Mouse (Mus musculus) neural tube, embryonic 14.5 days (tissue): ENCODE measurements around the gene Slc25a1. TPM values are rescaled to one million over a fixed set of nuclear protein-coding genes. Genes with fewer than 3 reads are reported as not detected.

Source experiments
- ATAC-seq: fragments of 200-750 bp; cut with Nextera tagmentation; 2 replicates; pipeline ENCODE4 v1.8.0; 2017; ENCODE audit warnings: low read depth, mild to moderate bottlenecking, moderate TSS enrichment, moderate library complexity
- H3K27ac ChIP-seq: fragments of 300-500 bp; sonication (generic); 2 replicates; pipeline ENCODE4 v1.5.1; 2014; ENCODE audit warnings: low read depth, mild to moderate bottlenecking, control low read depth, low read length, moderate library complexity, mixed read lengths
- H3K27me3 ChIP-seq: fragments of 300-500 bp; sonication (generic); 2 replicates; pipeline ENCODE4 v1.6.1; 2014; ENCODE audit warnings: low read length; ENCODE audit not compliant: control insufficient read depth, insufficient read depth
- H3K36me3 ChIP-seq: fragments of 300-500 bp; sonication (generic); 2 replicates; pipeline ENCODE4 v1.6.1; 2014; ENCODE audit warnings: low read length, mixed read lengths; ENCODE audit not compliant: control insufficient read depth, insufficient read depth
- H3K4me1 ChIP-seq: fragments of 300-500 bp; sonication (generic); 2 replicates; pipeline ENCODE4 v1.6.1; 2014; ENCODE audit warnings: low read length; ENCODE audit not compliant: control insufficient read depth, insufficient read depth
- H3K4me2 ChIP-seq: fragments of 300-500 bp; sonication (generic); 2 replicates; pipeline ENCODE4 v1.6.1; 2014; ENCODE audit warnings: mild to moderate bottlenecking, low read depth, low read length, control low read depth
- H3K4me3 ChIP-seq: fragments of 300-500 bp; sonication (generic); 2 replicates; pipeline ENCODE4 v1.5.1; 2014; ENCODE audit warnings: low read depth, low read length, control low read depth, mixed read lengths
- H3K9ac ChIP-seq: fragments of 300-500 bp; sonication (generic); replicated peaks from 2 replicates; pipeline ENCODE4 v1.6.1; 2014; ENCODE audit warnings: low read depth, mild to moderate bottlenecking, control low read depth, low read length, mixed read lengths
- H3K9me3 ChIP-seq: fragments of 300-500 bp; sonication (generic); 2 replicates; pipeline ENCODE4 v1.6.1; 2016; ENCODE audit warnings: low read length; ENCODE audit not compliant: control insufficient read depth
- WGBS: fragments of 180-500 bp; shearing (Covaris S2); extraction: QIAGEN DNeasy Blood & Tissue Kit; methylation state at CpG from one replicate; pipeline ENCODE4 v1.1.7; 2014; 5-methylcytosine and 5-hydroxymethylcytosine counted together
- polyA plus RNA-seq: library from polyadenylated mRNA; unstranded; fragments of >200 nt; fragmentation: Nextera tagmentation; extraction: Ambion mirVana; gene quantifications from 2 replicates; pipeline ENCODE4 v1.2.1, GENCODE M21; 2014

Slc25a1 gene
- polyA plus RNA-seq, 1 experiment from 2014 or later: 199 TPM

DNA sequence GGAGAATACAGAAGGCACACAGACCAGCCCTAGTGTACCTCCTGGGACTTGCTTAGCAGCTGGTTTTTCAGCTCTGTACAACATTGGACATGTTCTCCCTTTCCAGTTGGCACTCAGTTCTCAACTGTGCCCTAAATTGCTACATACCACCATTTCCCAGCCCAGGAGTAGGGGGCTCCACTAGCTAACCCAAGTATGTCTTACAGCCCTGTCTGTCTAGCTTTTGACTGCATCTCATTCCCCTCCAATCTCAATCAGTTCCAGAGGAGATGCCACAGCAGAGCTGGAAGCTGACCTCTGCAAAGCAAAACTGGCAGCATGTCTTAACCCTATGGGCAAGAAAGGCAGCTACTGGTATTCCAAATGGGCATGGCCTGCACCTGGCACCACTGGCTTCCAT, 31.9 kb downstream of the Slc25a1 start:
- Histone ChIP-seq H3K27ac (no peak overlapping the region), H3K9ac (no peak overlapping the region), H3K9me3 (no peaks in the 10 kb centered on the region), H3K4me3 (no peak overlapping the region), H3K36me3 (peaks cover 5% of the 10 kb centered on the region), H3K27me3 (no peaks in the 10 kb centered on the region), H3K4me2 (no peak overlapping the region), H3K4me1 (0 out of 2 replicates have a peak, but pooled peaks cover 4% of the 10 kb centered on the region)
- no peak for ATAC-seq

DNA sequence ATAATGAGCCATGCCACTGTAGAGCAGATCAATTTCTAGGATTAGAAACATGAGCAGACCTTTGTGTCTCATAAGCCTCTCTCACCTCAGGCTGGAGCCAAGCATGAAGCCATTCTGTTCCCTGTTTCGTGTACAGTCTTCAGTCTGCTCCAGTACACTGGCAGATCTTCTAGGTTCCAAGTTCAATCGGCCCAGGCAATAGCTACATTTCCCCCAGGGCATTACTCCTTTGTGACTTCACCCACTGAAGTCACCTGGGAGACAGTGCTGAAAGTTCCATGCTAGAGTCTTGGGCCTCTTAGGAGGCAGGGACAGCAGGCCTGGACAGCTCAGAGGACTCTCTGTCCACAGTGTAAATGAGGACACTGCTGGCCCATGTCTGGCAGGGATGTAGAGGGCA, 34.1 kb downstream of the Slc25a1 start, which contains the start of gene Tssk1:
Tssk1 (plus strand) TSS at position 301 of the 400 bp plus-strand sequence.
- no peak within 1 kb of the TSS for H3K4me3 ChIP-seq
- no peaks in the 10 kb centered on the region for H3K36me3 ChIP-seq
- H3K9ac ChIP-seq: no peak within 1 kb of the TSS
- H3K27me3 ChIP-seq: no peaks in the 10 kb centered on the region
- no peak within 1 kb of the TSS for H3K27ac ChIP-seq
- ATAC-seq: no peak
- 89% methylated on average over 2 of the region's 2 CpGs for WGBS
- no peak within 1 kb of the TSS for H3K4me2 ChIP-seq
- no peaks in the 10 kb centered on the region for H3K9me3 ChIP-seq
- H3K4me1 ChIP-seq: peaks cover 17% of the 10 kb centered on the region

DNA sequence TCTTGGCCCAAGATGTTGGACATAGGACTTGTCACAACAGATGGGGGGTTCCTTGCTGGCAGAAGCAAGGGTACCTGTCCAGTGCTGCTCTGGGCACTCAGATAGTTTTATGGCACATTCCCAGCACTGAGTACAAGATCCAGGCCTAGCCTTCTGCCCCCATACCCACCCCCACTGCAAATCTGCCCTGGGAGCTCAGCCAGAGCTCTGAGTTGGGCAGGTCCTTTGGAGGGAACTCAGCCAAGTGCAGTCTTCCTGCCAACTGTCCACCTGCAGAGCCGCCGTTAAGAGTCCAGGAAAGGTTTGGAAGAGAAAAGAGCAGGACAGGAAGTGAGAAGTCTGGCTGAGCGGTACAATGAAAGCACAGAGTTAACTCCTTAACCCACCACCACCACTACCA, 35.4 kb downstream of the Slc25a1 start:
- no peak overlapping the region for H3K27ac ChIP-seq
- WGBS: 61% methylated on average over 3 of the region's 3 CpGs
- no peaks in the 10 kb centered on the region for H3K9me3 ChIP-seq
- no peak overlapping the region for H3K9ac ChIP-seq
- peaks cover 17% of the 10 kb centered on the region for H3K4me1 ChIP-seq
- no peak overlapping the region for H3K4me2 ChIP-seq
- no peak for ATAC-seq
- no peaks in the 10 kb centered on the region for H3K36me3 ChIP-seq
- H3K4me3 ChIP-seq: no peak overlapping the region
- no peaks in the 10 kb centered on the region for H3K27me3 ChIP-seq

DNA sequence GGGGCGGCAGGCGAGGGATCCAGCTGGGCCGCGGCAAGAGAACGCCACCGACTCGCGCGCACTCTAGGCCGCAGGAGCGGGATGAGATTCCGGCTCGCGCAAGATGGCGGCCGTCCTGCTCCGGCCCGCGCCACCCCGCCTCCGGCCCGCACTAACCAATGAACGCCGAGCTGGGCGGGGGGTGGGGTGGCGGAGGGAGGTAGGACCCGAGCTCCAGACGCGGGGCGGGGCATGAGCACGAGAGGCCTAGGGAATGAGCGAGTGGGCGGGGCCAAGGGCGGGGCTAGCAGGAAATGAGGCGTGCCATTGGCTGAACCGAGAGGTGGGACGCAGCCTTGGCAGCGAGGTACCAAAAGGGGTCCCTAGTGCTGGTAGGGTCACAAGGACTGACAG, 36.5 kb downstream of the Slc25a1 start, which contains the start of gene Gm20518:
Gm20518 (minus strand) TSS at position 105 of the 393 bp plus-strand sequence.
- under 1% methylated on average over 38 of the region's 38 CpGs for WGBS
- peak; percentile 97 for ATAC-seq
- peak within 1 kb of the TSS; percentile 97 for H3K27ac ChIP-seq
- H3K27me3 ChIP-seq: no peaks in the 10 kb centered on the region
- H3K4me3 ChIP-seq: peak within 1 kb of the TSS; percentile 88
- no peaks in the 10 kb centered on the region for H3K36me3 ChIP-seq
- H3K9ac ChIP-seq: peak within 1 kb of the TSS; percentile 90
- H3K9me3 ChIP-seq: no peaks in the 10 kb centered on the region
- H3K4me2 ChIP-seq: peak within 1 kb of the TSS; percentile 77
- H3K4me1 ChIP-seq: peaks cover 17% of the 10 kb centered on the region

DNA sequence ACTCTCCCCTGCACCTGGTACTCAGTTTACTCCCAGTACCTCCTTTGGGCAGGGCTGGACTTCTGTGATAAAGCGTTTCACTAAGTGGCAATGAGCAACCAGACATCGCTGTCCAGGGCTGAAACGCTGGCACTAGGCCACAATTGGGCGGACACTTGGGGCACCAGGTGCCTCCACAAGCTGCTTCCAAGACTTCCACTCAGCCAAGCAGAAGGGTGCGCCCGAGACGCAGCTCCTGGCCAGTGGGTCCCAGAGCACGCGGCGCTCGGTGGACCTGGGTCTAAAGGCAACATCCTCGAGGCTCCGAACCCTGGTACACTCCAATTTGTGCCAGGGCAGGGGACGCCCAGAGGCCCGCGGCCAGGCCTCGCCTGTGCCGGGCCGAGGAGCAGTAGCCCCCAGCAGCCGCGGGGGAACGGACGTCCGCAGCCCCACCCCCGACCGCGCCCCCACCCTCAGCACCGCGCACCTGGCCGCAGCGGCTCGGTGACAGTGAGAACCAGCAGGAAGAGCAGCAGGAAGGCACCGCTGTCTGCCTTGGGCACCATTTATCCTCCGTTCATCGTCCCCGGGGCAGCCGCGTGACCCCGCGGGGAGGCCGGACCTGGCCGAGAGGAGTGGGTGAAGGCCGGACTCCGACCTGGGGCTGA, 37.0 kb downstream of the Slc25a1 start:
- H3K9ac ChIP-seq: peak overlapping the region; percentile 90
- no peaks in the 10 kb centered on the region for H3K36me3 ChIP-seq
- H3K4me3 ChIP-seq: peak overlapping the region; percentile 88
- no peaks in the 10 kb centered on the region for H3K27me3 ChIP-seq
- H3K27ac ChIP-seq: peak overlapping the region; percentile 97
- WGBS: under 1% methylated on average over 44 of the region's 44 CpGs
- H3K9me3 ChIP-seq: no peaks in the 10 kb centered on the region
- ATAC-seq: peak; percentile 60
- peak overlapping the region; percentile 77 for H3K4me2 ChIP-seq
- H3K4me1 ChIP-seq: peaks cover 17% of the 10 kb centered on the region

DNA sequence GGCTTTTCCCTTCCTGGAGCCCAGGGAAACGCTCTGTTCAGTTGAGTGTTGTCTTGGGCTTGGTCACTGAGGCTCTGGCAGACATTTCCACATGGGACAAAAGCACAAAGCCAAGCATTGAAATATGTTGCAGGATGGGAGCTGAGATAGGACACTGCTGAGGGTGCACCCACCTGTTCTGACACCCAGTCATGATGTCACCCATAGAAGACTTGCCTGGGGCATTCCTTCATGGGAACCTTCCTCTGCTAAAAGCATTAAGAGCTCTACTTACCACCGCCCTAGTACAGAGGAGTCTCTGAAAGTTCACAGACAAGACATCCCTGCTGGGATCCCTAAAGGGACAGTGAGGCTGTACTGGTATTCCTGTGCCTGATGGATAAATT, 37.7 kb downstream of the Slc25a1 start:
- no peaks in the 10 kb centered on the region for H3K27me3 ChIP-seq
- ATAC-seq: no peak
- no peak overlapping the region for H3K27ac ChIP-seq
- no peaks in the 10 kb centered on the region for H3K9me3 ChIP-seq
- H3K4me2 ChIP-seq: peak overlapping the region; percentile 77
- H3K4me3 ChIP-seq: peak overlapping the region; percentile 88
- peak overlapping the region; percentile 90 for H3K9ac ChIP-seq
- H3K36me3 ChIP-seq: no peaks in the 10 kb centered on the region
- WGBS: 37% methylated on average over 2 of the region's 2 CpGs
- H3K4me1 ChIP-seq: peaks cover 17% of the 10 kb centered on the region

DNA sequence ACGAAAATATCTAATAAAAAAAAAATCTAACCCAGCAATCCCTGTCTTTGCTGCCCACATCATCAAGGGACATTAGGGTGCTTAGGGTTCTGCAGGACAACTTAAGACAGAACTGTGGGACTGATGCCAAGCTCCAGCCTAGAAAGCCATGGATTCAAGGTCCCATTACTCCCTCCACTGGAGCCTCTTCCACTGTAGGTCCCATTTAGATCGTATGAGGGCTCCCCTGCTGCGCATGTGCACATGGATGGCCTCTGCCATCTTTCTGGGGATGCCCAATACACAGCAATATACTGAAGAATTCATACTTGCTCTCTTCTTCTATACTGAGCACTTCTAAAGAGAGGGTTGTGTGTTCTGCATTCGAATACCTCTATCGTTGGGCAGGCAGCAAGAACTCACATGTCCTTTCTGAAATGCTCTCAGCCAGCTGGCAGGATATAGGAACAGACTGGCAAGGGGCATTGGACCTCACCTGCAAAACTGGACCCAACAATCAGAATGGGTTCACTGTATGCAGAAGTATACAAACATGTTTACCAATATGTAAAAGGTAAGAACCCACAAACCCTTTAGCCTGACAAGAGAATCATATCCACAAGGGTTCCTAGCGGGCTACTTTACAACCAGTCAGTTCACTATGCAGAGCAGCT, 38.2 kb downstream of the Slc25a1 start:
- H3K27me3 ChIP-seq: no peaks in the 10 kb centered on the region
- peak overlapping the region; percentile 88 for H3K4me3 ChIP-seq
- peaks cover 17% of the 10 kb centered on the region for H3K4me1 ChIP-seq
- no peak overlapping the region for H3K27ac ChIP-seq
- no peaks in the 10 kb centered on the region for H3K9me3 ChIP-seq
- H3K4me2 ChIP-seq: peak overlapping the region; percentile 77
- WGBS: 83% methylated on average over 6 of the region's 6 CpGs
- no peaks in the 10 kb centered on the region for H3K36me3 ChIP-seq
- ATAC-seq: no peak
- peak overlapping the region; percentile 90 for H3K9ac ChIP-seq

DNA sequence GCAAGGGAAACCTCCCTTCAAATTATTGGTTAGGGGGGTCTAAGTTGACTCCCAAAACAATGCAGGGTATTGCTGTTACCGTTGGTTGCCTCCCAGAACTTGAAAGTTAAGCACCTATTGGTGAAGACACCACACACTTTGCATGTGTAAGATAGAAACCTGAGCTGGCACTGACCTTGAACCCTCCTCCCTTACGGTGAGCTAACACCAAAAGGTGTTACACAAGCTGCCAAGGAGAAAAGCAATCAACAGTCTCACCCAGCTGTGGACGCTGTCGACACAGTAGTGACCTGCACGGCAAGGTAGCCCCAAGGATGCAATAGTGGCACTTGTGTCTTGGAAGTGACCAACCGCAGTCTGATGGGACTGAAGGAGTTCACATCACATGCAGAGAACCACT, 43.9 kb downstream of the Slc25a1 start:
- Histone ChIP-seq H3K4me2 (no peak overlapping the region), H3K9ac (no peak overlapping the region), H3K4me1 (no peaks in the 10 kb centered on the region; the same call in 1 of the 2 replicates), H3K4me3 (no peak overlapping the region), H3K9me3 (no peaks in the 10 kb centered on the region), H3K36me3 (no peaks in the 10 kb centered on the region), H3K27ac (no peak overlapping the region), H3K27me3 (no peaks in the 10 kb centered on the region)
- ATAC-seq: no peak
- WGBS: 95% methylated on average over 6 of the region's 6 CpGs

DNA sequence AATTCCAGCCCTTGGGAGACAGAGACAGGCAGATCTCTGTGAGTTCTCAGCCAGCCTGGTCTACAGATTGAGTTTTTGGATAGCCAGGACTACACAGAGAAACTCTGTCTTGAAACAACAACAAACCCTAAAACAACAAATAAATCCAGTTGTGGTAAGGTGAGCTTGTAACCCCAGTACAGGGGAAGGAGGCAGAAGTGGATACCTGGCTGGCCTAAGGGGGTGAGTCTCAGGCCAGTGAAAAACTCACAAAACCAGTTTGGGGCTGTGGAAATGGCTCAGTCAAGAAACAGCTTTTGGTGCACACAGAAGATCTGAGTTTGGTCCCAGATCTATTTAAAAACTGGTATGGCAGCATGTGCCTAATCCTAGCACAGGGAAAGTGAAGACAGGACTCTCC, 45.8 kb downstream of the Slc25a1 start:
- no peak overlapping the region for H3K4me3 ChIP-seq
- no peak overlapping the region for H3K9ac ChIP-seq
- H3K9me3 ChIP-seq: no peaks in the 10 kb centered on the region
- ATAC-seq: no peak
- no peaks in the 10 kb centered on the region; the same call in 1 of the 2 replicates for H3K4me1 ChIP-seq
- H3K36me3 ChIP-seq: no peaks in the 10 kb centered on the region
- H3K4me2 ChIP-seq: no peak overlapping the region
- no peak overlapping the region for H3K27ac ChIP-seq
- no peaks in the 10 kb centered on the region for H3K27me3 ChIP-seq
